Mouse (Mus musculus) heart, embryonic 10.5 days (tissue): ENCODE measurements around the gene Acsbg2. TPM values are rescaled to one million over a fixed set of nuclear protein-coding genes. Genes with fewer than 3 reads are reported as not detected.

Source experiments
- DNase-seq: peaks from one replicate; pipeline ENCODE4 v3.0.0-alpha.2; 2017; ENCODE audit warnings: low spot score
- H3K27ac ChIP-seq: fragments of 300-500 bp; sonication (generic); 2 replicates; pipeline ENCODE4 v1.5.1; 2016; ENCODE audit warnings: mild to moderate bottlenecking
- H3K27me3 ChIP-seq: fragments of 300-500 bp; sonication (generic); 2 replicates; pipeline ENCODE4 v1.6.1; 2016; ENCODE audit warnings: mild to moderate bottlenecking; ENCODE audit not compliant: poor library complexity, insufficient read depth, severe bottlenecking
- H3K36me3 ChIP-seq: fragments of 300-500 bp; sonication (generic); 2 replicates; pipeline ENCODE4 v1.6.1; 2016; ENCODE audit warnings: mild to moderate bottlenecking, moderate library complexity
- H3K4me1 ChIP-seq: fragments of 300-500 bp; sonication (generic); 2 replicates; pipeline ENCODE4 v1.6.1; 2016; ENCODE audit warnings: mild to moderate bottlenecking
- H3K4me3 ChIP-seq: fragments of 300-500 bp; sonication (generic); 2 replicates; pipeline ENCODE4 v1.5.1; 2016; ENCODE audit warnings: mild to moderate bottlenecking, moderate library complexity
- H3K9me3 ChIP-seq: fragments of 300-500 bp; sonication (generic); 2 replicates; pipeline ENCODE4 v1.6.1; 2016; ENCODE audit warnings: mild to moderate bottlenecking, moderate library complexity
- WGBS: fragments of 180-500 bp; shearing (Covaris S2); methylation state at CpG from one replicate; pipeline ENCODE4 v1.1.7; 2016; 5-methylcytosine and 5-hydroxymethylcytosine counted together
- polyA plus RNA-seq: library from polyadenylated mRNA; unstranded; fragments of >200 nt; fragmentation: Nextera tagmentation; extraction: Ambion mirVana; gene quantifications from 2 replicates; pipeline ENCODE4 v1.2.1, GENCODE M21; 2016

The Acsbg2 gene
- polyA plus RNA-seq, 1 experiment from 2014 or later = not detected

GRCm38 (mm10) chr17:56866071-56866470, 8.2 kb downstream of the Acsbg2 start:
- Histone ChIP-seq H3K36me3 (no peaks in the 10 kb centered on the region), H3K4me1 (peaks cover 4% of the 10 kb centered on the region; the same call in 1 of the 2 replicates), H3K9me3 (0 out of 2 replicates have a peak, but pooled peaks cover 5% of the 10 kb centered on the region), H3K27ac (no peak overlapping the region), H3K27me3 (no peaks in the 10 kb centered on the region), H3K4me3 (no peak overlapping the region)
- no peak for DNase-seq
- WGBS = 79% methylated on average over 7 of the region's 7 CpGs

- H3K27ac ChIP-seq = no peak overlapping the region; the same call in 1 of the 2 replicates
- H3K27me3 ChIP-seq = no peaks in the 10 kb centered on the region
- no peak for DNase-seq
- peaks cover 8% of the 10 kb centered on the region; the same call in 1 of the 2 replicates for H3K4me1 ChIP-seq
- no peaks in the 10 kb centered on the region for H3K36me3 ChIP-seq
- WGBS = 36% methylated on average over 3 of the region's 3 CpGs
- no peaks in the 10 kb centered on the region for H3K9me3 ChIP-seq
- no peak overlapping the region for H3K4me3 ChIP-seq
Observed at GRCm38 (mm10) chr17:56861197-56861596, 13.1 kb downstream of the Acsbg2 start.

GRCm38 (mm10) chr17:56858922-56859321, 15.3 kb downstream of the Acsbg2 start:
- Histone ChIP-seq H3K4me3 (no peak overlapping the region), H3K27ac (0 out of 2 replicates have a peak overlapping the region, but pooled peaks have one; percentile 42), H3K9me3 (no peaks in the 10 kb centered on the region), H3K27me3 (0 out of 2 replicates have a peak, but pooled peaks cover 5% of the 10 kb centered on the region), H3K4me1 (peaks cover 8% of the 10 kb centered on the region; the same call in 1 of the 2 replicates), H3K36me3 (no peaks in the 10 kb centered on the region)
- 36% methylated on average over 7 of the region's 7 CpGs for WGBS
- no peak for DNase-seq

GRCm38 (mm10) chr17:56858216-56858615, 16.0 kb downstream of the Acsbg2 start:
- WGBS = 53% methylated on average over 4 of the region's 4 CpGs
- Histone ChIP-seq H3K9me3 (no peaks in the 10 kb centered on the region), H3K27me3 (0 out of 2 replicates have a peak, but pooled peaks cover 5% of the 10 kb centered on the region), H3K36me3 (no peaks in the 10 kb centered on the region), H3K4me3 (no peak overlapping the region), H3K4me1 (peaks cover 8% of the 10 kb centered on the region; the same call in 1 of the 2 replicates), H3K27ac (0 out of 2 replicates have a peak overlapping the region, but pooled peaks have one; percentile 42)
- DNase-seq = no peak

- 0 out of 2 replicates have a peak, but pooled peaks cover 5% of the 10 kb centered on the region for H3K27me3 ChIP-seq
- H3K27ac ChIP-seq = no peak overlapping the region
- H3K4me1 ChIP-seq = peaks cover 4% of the 10 kb centered on the region; the same call in 1 of the 2 replicates
- WGBS = 73% methylated on average over 3 of the region's 3 CpGs
- no peaks in the 10 kb centered on the region for H3K9me3 ChIP-seq
- H3K4me3 ChIP-seq = no peak overlapping the region
- no peak for DNase-seq
- H3K36me3 ChIP-seq = no peaks in the 10 kb centered on the region
Observed at GRCm38 (mm10) chr17:56855421-56855820, 18.8 kb downstream of the Acsbg2 start.

- Histone ChIP-seq H3K36me3 (no peaks in the 10 kb centered on the region), H3K27ac (no peak overlapping the region), H3K9me3 (no peaks in the 10 kb centered on the region), H3K4me1 (no peaks in the 10 kb centered on the region), H3K27me3 (peaks cover 20% of the 10 kb centered on the region; the same call in 1 of the 2 replicates), H3K4me3 (no peak overlapping the region)
- 62% methylated on average over 3 of the region's 3 CpGs for WGBS
- no peak for DNase-seq
Observed at GRCm38 (mm10) chr17:56851167-56851566, 23.1 kb downstream of the Acsbg2 start.

GRCm38 (mm10) chr17:56849710-56850109, 24.5 kb downstream of the Acsbg2 start:
- H3K36me3 ChIP-seq = no peaks in the 10 kb centered on the region
- DNase-seq = no peak
- H3K4me3 ChIP-seq = no peak overlapping the region
- WGBS = 75% methylated on average over 13 of the region's 13 CpGs
- H3K9me3 ChIP-seq = no peaks in the 10 kb centered on the region
- H3K27me3 ChIP-seq = peaks cover 16% of the 10 kb centered on the region; the same call in 1 of the 2 replicates
- no peak overlapping the region for H3K27ac ChIP-seq
- no peaks in the 10 kb centered on the region for H3K4me1 ChIP-seq

- Histone ChIP-seq H3K36me3 (no peaks in the 10 kb centered on the region), H3K4me3 (no peak overlapping the region), H3K27ac (no peak overlapping the region), H3K9me3 (no peaks in the 10 kb centered on the region), H3K4me1 (no peaks in the 10 kb centered on the region), H3K27me3 (peaks cover 16% of the 10 kb centered on the region; the same call in 1 of the 2 replicates)
- WGBS = 83% methylated on average over 5 of the region's 5 CpGs
- DNase-seq = no peak
Observed at GRCm38 (mm10) chr17:56848785-56849184, 25.5 kb downstream of the Acsbg2 start.

- 78% methylated on average over 5 of the region's 5 CpGs for WGBS
- no peaks in the 10 kb centered on the region for H3K9me3 ChIP-seq
- no peak for DNase-seq
- no peak overlapping the region for H3K27ac ChIP-seq
- no peaks in the 10 kb centered on the region for H3K4me1 ChIP-seq
- H3K27me3 ChIP-seq = peaks cover 7% of the 10 kb centered on the region; the same call in 1 of the 2 replicates
- H3K4me3 ChIP-seq = no peak overlapping the region
- no peaks in the 10 kb centered on the region for H3K36me3 ChIP-seq
Observed at GRCm38 (mm10) chr17:56843678-56844077, 30.6 kb downstream of the Acsbg2 start.

GRCm38 (mm10) chr17:56842173-56842572, 32.1 kb downstream of the Acsbg2 start:
- Histone ChIP-seq H3K4me1 (no peaks in the 10 kb centered on the region), H3K9me3 (no peaks in the 10 kb centered on the region), H3K27ac (no peak overlapping the region), H3K27me3 (peaks cover 19% of the 10 kb centered on the region; the same call in 1 of the 2 replicates), H3K36me3 (no peaks in the 10 kb centered on the region), H3K4me3 (no peak overlapping the region)
- 82% methylated on average over 5 of the region's 5 CpGs for WGBS
- no peak for DNase-seq

GRCm38 (mm10) chr17:56840524-56840923, 33.7 kb downstream of the Acsbg2 start:
- no peak overlapping the region for H3K27ac ChIP-seq
- DNase-seq = no peak
- H3K9me3 ChIP-seq = no peaks in the 10 kb centered on the region
- H3K27me3 ChIP-seq = peaks cover 24% of the 10 kb centered on the region; the same call in 1 of the 2 replicates
- H3K4me3 ChIP-seq = no peak overlapping the region
- H3K36me3 ChIP-seq = no peaks in the 10 kb centered on the region
- H3K4me1 ChIP-seq = no peaks in the 10 kb centered on the region
- 78% methylated on average over 7 of the region's 7 CpGs for WGBS

GRCm38 (mm10) chr17:56836336-56836735, 37.9 kb downstream of the Acsbg2 start:
- DNase-seq = no peak
- no peaks in the 10 kb centered on the region for H3K36me3 ChIP-seq
- H3K4me1 ChIP-seq = no peaks in the 10 kb centered on the region
- no peaks in the 10 kb centered on the region for H3K9me3 ChIP-seq
- H3K4me3 ChIP-seq = no peak overlapping the region
- peaks cover 38% of the 10 kb centered on the region for H3K27me3 ChIP-seq
- no peak overlapping the region for H3K27ac ChIP-seq
- WGBS = 84% methylated on average over 8 of the region's 8 CpGs

GRCm38 (mm10) chr17:56833381-56833780, 40.9 kb downstream of the Acsbg2 start:
- Histone ChIP-seq H3K36me3 (no peaks in the 10 kb centered on the region), H3K27me3 (peaks cover 60% of the 10 kb centered on the region), H3K4me3 (no peak overlapping the region), H3K27ac (no peak overlapping the region), H3K4me1 (peaks cover 18% of the 10 kb centered on the region), H3K9me3 (no peaks in the 10 kb centered on the region)
- WGBS = 88% methylated on average over 1 of the region's 1 CpGs
- no peak for DNase-seq

- DNase-seq = no peak
- Histone ChIP-seq H3K4me1 (peaks cover 18% of the 10 kb centered on the region), H3K36me3 (no peaks in the 10 kb centered on the region), H3K9me3 (no peaks in the 10 kb centered on the region), H3K27ac (no peak overlapping the region), H3K27me3 (peaks cover 60% of the 10 kb centered on the region), H3K4me3 (no peak overlapping the region)
- WGBS = 75% methylated on average over 1 of the region's 1 CpGs
Observed at GRCm38 (mm10) chr17:56832918-56833317, 41.3 kb downstream of the Acsbg2 start.
